Mouse (Mus musculus) fibroblast of lung, adult 2 months (primary cell): ENCODE measurements around the gene S100pbp.
"Not testable (repeated sequence)": the region's sequence is repeated elsewhere in the genome, so short reads cannot be mapped to it uniquely, and the experiment has no call there.

ENCODE experiments used
- DNase-seq: peaks from one replicate; pipeline ENCODE4 v3.0.0-alpha.2; 2011; ENCODE audit warnings: low read depth

S100pbp gene

GRCm38 (mm10) chr4:129220376-129221089 lies 31.0 kb upstream of the S100pbp start:
- no peak for DNase-seq

- DNase-seq: no peak
Observed at GRCm38 (mm10) chr4:129219198-129219597, 29.7 kb upstream of the S100pbp start.

GRCm38 (mm10) chr4:129218569-129219175 lies 29.1 kb upstream of the S100pbp start:
- peak; percentile 61 for DNase-seq

GRCm38 (mm10) chr4:129212486-129212885 lies 23.0 kb upstream of the S100pbp start:
- not testable (repeated sequence) for DNase-seq

- DNase-seq: peak; percentile 33
Observed at GRCm38 (mm10) chr4:129211461-129211860, 21.9 kb upstream of the S100pbp start.

GRCm38 (mm10) chr4:129209504-129209903 lies 20.0 kb upstream of the S100pbp start:
- no peak for DNase-seq

GRCm38 (mm10) chr4:129206792-129207191 lies 17.3 kb upstream of the S100pbp start:
- no peak for DNase-seq

GRCm38 (mm10) chr4:129204655-129205054 lies 15.1 kb upstream of the S100pbp start:
- DNase-seq: peak; percentile 99

- no peak for DNase-seq
Observed at GRCm38 (mm10) chr4:129197514-129197913, 8.0 kb upstream of the S100pbp start.

GRCm38 (mm10) chr4:129194280-129194679 lies 4.8 kb upstream of the S100pbp start:
- DNase-seq: no peak

- no peak for DNase-seq
Observed at GRCm38 (mm10) chr4:129191691-129192090, 2.2 kb upstream of the S100pbp start.

GRCm38 (mm10) chr4:129190538-129190937 lies 1.0 kb upstream of the S100pbp start:
- no peak for DNase-seq

GRCm38 (mm10) chr4:129188803-129189541 lies 555 bp downstream of the S100pbp start:
- DNase-seq: no peak

GRCm38 (mm10) chr4:129188041-129188659 lies 1.4 kb downstream of the S100pbp start:
- DNase-seq: no peak

- DNase-seq: no peak
Observed at GRCm38 (mm10) chr4:129179560-129179959, 10.0 kb downstream of the S100pbp start.

GRCm38 (mm10) chr4:129172529-129172928 lies 17.0 kb downstream of the S100pbp start:
- no peak for DNase-seq

- DNase-seq: no peak
Observed at GRCm38 (mm10) chr4:129161581-129162255, 27.8 kb downstream of the S100pbp start.

- DNase-seq: no peak
Observed at GRCm38 (mm10) chr4:129161076-129161475, 28.5 kb downstream of the S100pbp start.

- no peak for DNase-seq
Observed at GRCm38 (mm10) chr4:129158549-129158948, 31.0 kb downstream of the S100pbp start.

GRCm38 (mm10) chr4:129157541-129157940 lies 32.0 kb downstream of the S100pbp start:
- no peak for DNase-seq

- DNase-seq: no peak
Observed at GRCm38 (mm10) chr4:129151276-129151811, 38.2 kb downstream of the S100pbp start.

- DNase-seq: peak; percentile 75
Observed at GRCm38 (mm10) chr4:129149321-129149720, 40.2 kb downstream of the S100pbp start.
